Mouse (Mus musculus) CH12.LX (cell line): ENCODE measurements at regions not wholly inside any gene's neighbourhood (a gene's known extent, or its start where the extent isn't known, plus 50 kb on each side); places are given as distances from the start of the nearest gene placed in this dataset.

ENCODE experiments used
- DNase-seq: peaks from one replicate; pipeline ENCODE4 v3.0.0-alpha.2; 2013; ENCODE audit errors: extremely low read depth
- H3K27ac ChIP-seq: 2 replicates; pipeline ENCODE4 v1.5.1; 2012; ENCODE audit warnings: low read depth, mild to moderate bottlenecking, control low read depth, moderate library complexity; ENCODE audit not compliant: insufficient read depth
- H3K27me3 ChIP-seq: replicated peaks from 2 replicates; pipeline ENCODE3; 2012; ENCODE audit warnings: inconsistent platforms
- H3K36me3 ChIP-seq, 2 experiments: replicated peaks in 1 of 2; 2 replicates each; pipeline versions ENCODE3 to v1.6.1; 2012; ENCODE audit warnings: inconsistent platforms in 1 of 2, low read length in 1 of 2, mild to moderate bottlenecking in 1 of 2, mixed read lengths in 1 of 2, moderate library complexity in 1 of 2; ENCODE audit not compliant: control insufficient read depth in 1 of 2, insufficient read depth in 1 of 2
- H3K4me1 ChIP-seq, 2 experiments: 2 replicates each; pipeline ENCODE4 v1.6.1; 2012; ENCODE audit warnings: inconsistent platforms in 1 of 2, moderate library complexity in 1 of 2; ENCODE audit not compliant: insufficient read depth in 2 of 2, control insufficient read depth in 1 of 2
- H3K4me2 ChIP-seq: 2 replicates; pipeline ENCODE4 v1.6.1; 2012; ENCODE audit warnings: low read depth, mild to moderate bottlenecking, control low read depth; ENCODE audit not compliant: poor library complexity, insufficient read depth, severe bottlenecking
- H3K4me3 ChIP-seq, 3 experiments: fragments of 150-350 bp in 1 of 3; sonication (generic) in 1 of 3; replicated peaks in 1 of 3; 2 replicates each; pipeline versions ENCODE3 to v1.5.1; 2011 to 2012; ENCODE audit warnings: low read depth in 2 of 3, low read length in 2 of 3, mild to moderate bottlenecking in 2 of 3, moderate library complexity in 2 of 3, control low read depth in 1 of 3, improper control_type of control experiment in 1 of 3, inconsistent platforms in 1 of 3, mixed read lengths in 1 of 3; ENCODE audit not compliant: poor library complexity in 1 of 3
- H3K79me2 ChIP-seq: replicated peaks from 2 replicates; pipeline ENCODE4 v1.6.1; 2012; ENCODE audit warnings: mild to moderate bottlenecking, moderate library complexity; ENCODE audit not compliant: control insufficient read depth, poor library complexity, insufficient read depth, severe bottlenecking; ENCODE audit errors: extremely low read depth
- H3K9ac ChIP-seq: 2 replicates; pipeline ENCODE4 v1.6.1; 2012; ENCODE audit warnings: low read depth, mild to moderate bottlenecking, control low read depth, moderate library complexity; ENCODE audit not compliant: insufficient read depth
- H3K9me3 ChIP-seq: replicated peaks from 2 replicates; pipeline ENCODE3; 2012; ENCODE audit warnings: low read length, inconsistent platforms, mixed read lengths
- BHLHE40 ChIP-seq: IDR thresholded peaks from 2 replicates; pipeline ENCODE4 v1.6.1; 2011; ENCODE audit warnings: mild to moderate bottlenecking, low read depth, low read length, improper control_type of control experiment
- CHD1 ChIP-seq: IDR thresholded peaks from 2 replicates; pipeline ENCODE4 v1.6.1; 2012; ENCODE audit warnings: low read depth, low read length, improper control_type of control experiment, inconsistent platforms
- CHD2 ChIP-seq: IDR thresholded peaks from 2 replicates; pipeline ENCODE4 v1.6.1; 2011; ENCODE audit warnings: low read length, improper control_type of control experiment
- CTCF ChIP-seq, 2 experiments: IDR thresholded peaks in 1 of 2; conservative IDR thresholded peaks in 1 of 2; 2 replicates each; pipeline ENCODE4 v1.5.1; 2011 to 2012; ENCODE audit warnings: low read depth in 2 of 2, low read length in 2 of 2, improper control_type of control experiment in 1 of 2, inconsistent platforms in 1 of 2, mild to moderate bottlenecking in 1 of 2, moderate library complexity in 1 of 2
- E2F4 ChIP-seq: IDR thresholded peaks from 2 replicates; pipeline ENCODE4 v1.6.1; 2011; ENCODE audit warnings: low read depth, low read length, improper control_type of control experiment; ENCODE audit not compliant: insufficient replicate concordance
- ELF1 ChIP-seq: IDR thresholded peaks from 2 replicates; pipeline ENCODE4 v1.6.1; 2014; ENCODE audit warnings: low read depth, mild to moderate bottlenecking, inconsistent platforms, low read length, improper control_type of control experiment
- EP300 ChIP-seq: IDR thresholded peaks from 2 replicates; pipeline ENCODE4 v1.6.1; 2011; ENCODE audit warnings: low read length, improper control_type of control experiment
- ETS1 ChIP-seq: conservative IDR thresholded peaks from 2 replicates; pipeline ENCODE4 v1.6.1; 2012; ENCODE audit warnings: low read depth, mild to moderate bottlenecking, inconsistent platforms, low read length, improper control_type of control experiment, moderate library complexity
- GABPA ChIP-seq: IDR thresholded peaks from 2 replicates; pipeline ENCODE4 v1.6.1; 2012; ENCODE audit warnings: low read depth, low read length, improper control_type of control experiment, inconsistent platforms; ENCODE audit not compliant: insufficient replicate concordance
- HCFC1 ChIP-seq: IDR thresholded peaks from 2 replicates; pipeline ENCODE4 v1.6.1; 2012; ENCODE audit warnings: low read depth, mild to moderate bottlenecking, inconsistent platforms, low read length, improper control_type of control experiment
- IRF4 ChIP-seq: IDR thresholded peaks from 2 replicates; pipeline ENCODE4 v1.6.1; 2014; ENCODE audit warnings: low read depth, mild to moderate bottlenecking, inconsistent platforms, low read length, improper control_type of control experiment
- JUN ChIP-seq: IDR thresholded peaks from 2 replicates; pipeline ENCODE4 v1.6.1; 2011; ENCODE audit warnings: low read depth, mild to moderate bottlenecking, low read length, improper control_type of control experiment, moderate library complexity; ENCODE audit not compliant: insufficient read depth
- JUND ChIP-seq: conservative IDR thresholded peaks from 2 replicates; pipeline ENCODE4 v1.6.1; 2011; ENCODE audit warnings: low read depth, low read length, improper control_type of control experiment
- KAT2A ChIP-seq: IDR thresholded peaks from 2 replicates; pipeline ENCODE4 v1.6.1; 2012; ENCODE audit warnings: low read length, improper control_type of control experiment, inconsistent platforms; ENCODE audit not compliant: insufficient replicate concordance
- MAFK ChIP-seq: IDR thresholded peaks from 2 replicates; pipeline ENCODE4 v1.6.1; 2011; ENCODE audit warnings: low read length, improper control_type of control experiment; ENCODE audit not compliant: insufficient replicate concordance
- MAX ChIP-seq: IDR thresholded peaks from 2 replicates; pipeline ENCODE4 v1.6.1; 2011; ENCODE audit warnings: low read length, improper control_type of control experiment
- MAZ ChIP-seq: IDR thresholded peaks from 2 replicates; pipeline ENCODE4 v1.6.1; 2012; ENCODE audit warnings: low read depth, mild to moderate bottlenecking, inconsistent platforms, low read length, improper control_type of control experiment, moderate library complexity
- MEF2A ChIP-seq: IDR thresholded peaks from 2 replicates; pipeline ENCODE4 v1.6.1; 2014; ENCODE audit warnings: low read depth, mild to moderate bottlenecking, inconsistent platforms, low read length, improper control_type of control experiment, borderline replicate concordance
- MXI1 ChIP-seq: IDR thresholded peaks from 2 replicates; pipeline ENCODE4 v1.6.1; 2011; ENCODE audit warnings: mild to moderate bottlenecking, low read depth, low read length, improper control_type of control experiment
- MYC ChIP-seq: IDR thresholded peaks from 2 replicates; pipeline ENCODE4 v1.6.1; 2011; ENCODE audit warnings: low read depth, mild to moderate bottlenecking, improper control_type of control experiment, low read length
- NELFE ChIP-seq: IDR thresholded peaks from 2 replicates; pipeline ENCODE4 v1.6.1; 2011; ENCODE audit warnings: low read depth, low read length, improper control_type of control experiment
- NRF1 ChIP-seq: IDR thresholded peaks from 2 replicates; pipeline ENCODE4 v1.6.1; 2014; ENCODE audit warnings: low read depth, mild to moderate bottlenecking, inconsistent platforms, low read length, improper control_type of control experiment, moderate library complexity
- PAX5 ChIP-seq: IDR thresholded peaks from 2 replicates; pipeline ENCODE4 v1.6.1; 2012; ENCODE audit warnings: low read length, inconsistent platforms, mixed read lengths
- POLR2A ChIP-seq: IDR thresholded peaks from 2 replicates; pipeline ENCODE4 v1.6.1; 2011; ENCODE audit warnings: low read depth, mild to moderate bottlenecking, improper control_type of control experiment, low read length
- POLR2AphosphoS2 ChIP-seq: IDR thresholded peaks from 2 replicates; pipeline ENCODE4 v1.6.1; 2011; ENCODE audit warnings: low read depth, low read length, improper control_type of control experiment
- RAD21 ChIP-seq: IDR thresholded peaks from 2 replicates; pipeline ENCODE4 v1.6.1; 2011; ENCODE audit warnings: low read depth, mild to moderate bottlenecking, low read length, improper control_type of control experiment, moderate library complexity
- RCOR1 ChIP-seq: conservative IDR thresholded peaks from 2 replicates; pipeline ENCODE4 v1.6.1; 2012; ENCODE audit warnings: low read depth, mild to moderate bottlenecking, inconsistent platforms, low read length, improper control_type of control experiment
- SIN3A ChIP-seq: IDR thresholded peaks from 2 replicates; pipeline ENCODE4 v1.6.1; 2012; ENCODE audit warnings: low read length, improper control_type of control experiment, inconsistent platforms
- SMC3 ChIP-seq: IDR thresholded peaks from 2 replicates; pipeline ENCODE4 v1.6.1; 2011; ENCODE audit warnings: low read depth, low read length, improper control_type of control experiment
- TBP ChIP-seq: conservative IDR thresholded peaks from 2 replicates; pipeline ENCODE4 v1.6.1; 2011; ENCODE audit warnings: low read depth, low read length, improper control_type of control experiment
- TCF12 ChIP-seq: IDR thresholded peaks from 2 replicates; pipeline ENCODE4 v1.6.1; 2014; ENCODE audit warnings: low read depth, mild to moderate bottlenecking, inconsistent platforms, low read length, improper control_type of control experiment
- UBTF ChIP-seq: IDR thresholded peaks from 2 replicates; pipeline ENCODE4 v1.6.1; 2012; ENCODE audit warnings: low read depth, mild to moderate bottlenecking, inconsistent platforms, low read length, improper control_type of control experiment, moderate library complexity
- USF1 ChIP-seq: IDR thresholded peaks from 2 replicates; pipeline ENCODE4 v1.6.1; 2014; ENCODE audit warnings: low read depth, mild to moderate bottlenecking, inconsistent platforms, low read length, improper control_type of control experiment
- USF2 ChIP-seq: conservative IDR thresholded peaks from 2 replicates; pipeline ENCODE4 v1.6.1; 2011; ENCODE audit warnings: low read depth, low read length, improper control_type of control experiment
- ZC3H11A ChIP-seq: IDR thresholded peaks from 2 replicates; pipeline ENCODE4 v1.6.1; 2012; ENCODE audit warnings: low read depth, mild to moderate bottlenecking, inconsistent platforms, low read length, improper control_type of control experiment
- ZKSCAN1 ChIP-seq: IDR thresholded peaks from 2 replicates; pipeline ENCODE4 v1.6.1; 2012; ENCODE audit warnings: low read depth, inconsistent platforms, low read length, improper control_type of control experiment, borderline replicate concordance
- ZMIZ1 ChIP-seq: IDR thresholded peaks from 2 replicates; pipeline ENCODE4 v1.6.1; 2012; ENCODE audit warnings: low read depth, mild to moderate bottlenecking, inconsistent platforms, low read length, improper control_type of control experiment
- ZNF384 ChIP-seq: IDR thresholded peaks from 2 replicates; pipeline ENCODE4 v1.6.1; 2012; ENCODE audit warnings: low read depth, low read length, improper control_type of control experiment, inconsistent platforms
- dilution Hi-C: fragments of 300-500 bp; cut with MboI; formaldehyde crosslinking; loops from 2 replicates; pipeline ENCODE4 v1.14.3; 2020; ENCODE audit warnings: low sequenced_read_pairs; ENCODE audit not compliant: extremely low pct_unique_long_range_greater_than_20kb, extremely low pct_ligation_motif_present
- in situ Hi-C: fragments of 300-500 bp; cut with MboI; formaldehyde crosslinking; loops from 3 replicates; pipeline ENCODE4 v1.14.3; 2019; ENCODE audit warnings: low sequenced_read_pairs, low pct_ligation_motif_present, low pct_unique_long_range_greater_than_20kb, mixed read lengths

DNA sequence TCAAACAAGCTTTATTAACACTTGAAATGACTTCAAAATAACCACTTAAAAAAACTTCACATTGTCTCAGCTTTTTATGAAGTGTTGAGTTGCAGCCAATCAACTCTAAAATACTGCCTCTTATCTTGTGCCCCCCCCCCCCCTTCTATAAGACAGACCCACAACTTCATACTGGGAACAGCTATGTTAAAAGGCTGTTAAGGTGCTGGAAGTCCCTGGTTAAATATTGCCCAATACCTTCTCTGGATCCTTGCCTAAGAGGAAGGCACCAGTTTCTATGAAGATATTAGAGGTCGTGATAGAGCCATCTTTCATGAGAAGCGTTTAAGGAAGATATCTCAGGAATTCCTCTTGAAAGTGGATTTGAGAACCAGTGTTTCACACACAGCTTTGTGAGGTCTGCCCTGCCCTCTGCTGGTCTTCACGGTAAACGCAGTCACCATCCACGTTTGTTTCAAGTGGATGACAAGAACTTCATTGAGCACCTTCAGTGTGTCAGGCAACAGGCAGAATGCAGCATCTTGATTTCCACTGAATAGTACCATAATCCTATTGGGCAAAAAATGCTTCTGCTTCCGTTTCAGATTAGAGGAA is 75.2 kb upstream of the Arntl start:
- H3K27me3 ChIP-seq = no peaks in the 10 kb centered on the region
- H3K4me3 ChIP-seq = no peak overlapping the region
- no peak overlapping the region for H3K9ac ChIP-seq
- DNase-seq = peak; percentile 81
- in situ Hi-C loops (loop anchor here (25.0 kb wide), 1 partner anchor 720 kb away; no protein-coding TSS in a partner anchor), dilution Hi-C loops (no loop called here)
- H3K4me2 ChIP-seq = no peak overlapping the region
- no peak overlapping the region for H3K27ac ChIP-seq
- H3K4me1 ChIP-seq = peaks cover 13 to 49% of the 10 kb centered on the region in 2 experiments
- no peaks in the 10 kb centered on the region for H3K36me3 ChIP-seq
- H3K79me2 ChIP-seq = no peaks in the 10 kb centered on the region
- TF ChIP-seq ZKSCAN1 = no peak
- TF ChIP-seq ZMIZ1 = no peak
- TF ChIP-seq EP300 = no peak
- no peak for TF ChIP-seq BHLHE40
- peak; percentile 50 to 94; a peak in 3 of 4 replicates for TF ChIP-seq CTCF (conservative IDR thresholded peaks at IDR 0.05 in 1 of 2, IDR thresholded peaks at IDR 0.05 in 1 of 2; ENCODE audit: low read depth in 2 of 2, low read length in 2 of 2)
- no peak for TF ChIP-seq ETS1
- no peak for TF ChIP-seq JUN
- TF ChIP-seq USF1 = no peak
- no peak for TF ChIP-seq PAX5
- TF ChIP-seq ZNF384 = peak; percentile 32; the same call in 1 of the 2 replicates
- no peak for TF ChIP-seq POLR2A
- TF ChIP-seq NRF1 = no peak
- no peak for TF ChIP-seq E2F4
- TF ChIP-seq MAFK = no peak
- 0 out of 2 replicates have a peak, but pooled peaks have one; percentile 31 for TF ChIP-seq MYC
- TF ChIP-seq ELF1 = no peak
- no peak for TF ChIP-seq JUND
- TF ChIP-seq CHD1 = no peak
- TF ChIP-seq RCOR1 = no peak
- TF ChIP-seq NELFE = no peak
- peak; percentile 96 for TF ChIP-seq SMC3
- no peak; the same call in 1 of the 2 replicates for TF ChIP-seq MXI1
- TF ChIP-seq MEF2A = no peak
- no peak for TF ChIP-seq TBP
- TF ChIP-seq CHD2 = no peak
- peak; percentile 96 for TF ChIP-seq RAD21
- no peak for TF ChIP-seq IRF4
- no peak for TF ChIP-seq MAX
- TF ChIP-seq ZC3H11A = peak; percentile 74
- TF ChIP-seq UBTF = no peak
- TF ChIP-seq HCFC1 = no peak
- TF ChIP-seq MAZ = no peak
- no peak for TF ChIP-seq POLR2AphosphoS2
- no peak for TF ChIP-seq GABPA
- no peak for TF ChIP-seq TCF12
- TF ChIP-seq USF2 = no peak
- no peak for TF ChIP-seq SIN3A
- no peak for TF ChIP-seq KAT2A
- H3K9me3 ChIP-seq = peaks cover 3% of the 10 kb centered on the region
